Mouse (Mus musculus) midbrain, embryonic 15.5 days (tissue): ENCODE results near the gene Mtmr12. TPM values are rescaled to one million over a fixed set of nuclear protein-coding genes. Genes with fewer than 3 reads are reported as not detected.
"Not testable (repeated sequence)": the region's sequence is repeated elsewhere in the genome, so short reads cannot be mapped to it uniquely, and the experiment has no call there.

Experiments used
- ATAC-seq: fragments of 200-750 bp; cut with Nextera tagmentation; replicated peaks from 2 replicates; pipeline ENCODE4 v1.8.0; 2017; ENCODE audit warnings: moderate TSS enrichment
- H3K27ac ChIP-seq: fragments of 300-500 bp; sonication (generic); 2 replicates; pipeline ENCODE4 v1.5.1; 2015; ENCODE audit warnings: mild to moderate bottlenecking, inconsistent platforms
- H3K27me3 ChIP-seq: fragments of 300-500 bp; sonication (generic); replicated peaks from 2 replicates; pipeline ENCODE4 v1.6.1; 2015; ENCODE audit warnings: inconsistent platforms
- H3K36me3 ChIP-seq: fragments of 300-500 bp; sonication (generic); replicated peaks from 2 replicates; pipeline ENCODE4 v1.6.1; 2015; ENCODE audit warnings: inconsistent platforms
- H3K4me1 ChIP-seq: fragments of 300-500 bp; sonication (generic); 2 replicates; pipeline ENCODE4 v1.6.1; 2015; ENCODE audit warnings: inconsistent platforms
- H3K4me2 ChIP-seq: fragments of 300-500 bp; sonication (generic); 2 replicates; pipeline ENCODE4 v1.6.1; 2015; ENCODE audit warnings: inconsistent platforms, mild to moderate bottlenecking, moderate library complexity
- H3K4me3 ChIP-seq: fragments of 300-500 bp; sonication (generic); 2 replicates; pipeline ENCODE4 v1.5.1; 2015; ENCODE audit warnings: mild to moderate bottlenecking, inconsistent platforms
- H3K9ac ChIP-seq: fragments of 300-500 bp; sonication (generic); 2 replicates; pipeline ENCODE4 v1.6.1; 2015; ENCODE audit warnings: mild to moderate bottlenecking, inconsistent platforms
- H3K9me3 ChIP-seq: fragments of 300-500 bp; sonication (generic); 2 replicates; pipeline ENCODE4 v1.6.1; 2016; ENCODE audit warnings: inconsistent platforms
- WGBS: fragments of 180-500 bp; shearing (Covaris S2); methylation state at CpG from one replicate; pipeline ENCODE4 v1.1.7; 2015; ENCODE audit warnings: mixed read lengths; 5-methylcytosine and 5-hydroxymethylcytosine counted together
- polyA plus RNA-seq: library from polyadenylated mRNA; unstranded; fragments of >200 nt; fragmentation: Nextera tagmentation; extraction: Ambion mirVana; gene quantifications from 2 replicates; pipeline ENCODE4 v1.2.1, GENCODE M21; 2015

The Mtmr12 gene
- 8.3 and 9.6 TPM in 2 replicates for polyA plus RNA-seq

- peak within 1 kb of the TSS; percentile 64 for H3K4me3 ChIP-seq
- peak; percentile 98 for ATAC-seq
- H3K4me2 ChIP-seq, result peak within 1 kb of the TSS; percentile 57
- H3K9me3 ChIP-seq, result no peaks in the 10 kb centered on the region
- H3K36me3 ChIP-seq, result no peaks in the 10 kb centered on the region
- WGBS, result under 1% methylated on average over 58 of the region's 58 CpGs
- H3K4me1 ChIP-seq, result peaks cover 31% of the 10 kb centered on the region
- no peaks in the 10 kb centered on the region for H3K27me3 ChIP-seq
- H3K9ac ChIP-seq, result peak within 1 kb of the TSS; percentile 82
- peak within 1 kb of the TSS; percentile 93 for H3K27ac ChIP-seq
Observed at GRCm38 (mm10) chr15:12204319-12205159, at the start of gene Mtmr12. Mtmr12 (plus strand) TSS chr15:12205028.

- no peaks in the 10 kb centered on the region for H3K9me3 ChIP-seq
- no peak overlapping the region for H3K9ac ChIP-seq
- no peak overlapping the region for H3K4me2 ChIP-seq
- H3K4me3 ChIP-seq, result no peak overlapping the region
- no peaks in the 10 kb centered on the region for H3K27me3 ChIP-seq
- no peaks in the 10 kb centered on the region for H3K4me1 ChIP-seq
- WGBS, result 54% methylated on average over 5 of the region's 5 CpGs
- no peak overlapping the region for H3K27ac ChIP-seq
- peaks cover 22% of the 10 kb centered on the region; the same call in 1 of the 2 replicates for H3K36me3 ChIP-seq
- ATAC-seq, result no peak
Observed at GRCm38 (mm10) chr15:12178126-12178525, 26.7 kb upstream of the Mtmr12 start.

GRCm38 (mm10) chr15:12181181-12181805 is 23.5 kb upstream of the Mtmr12 start:
- H3K4me2 ChIP-seq, H3K4me3 ChIP-seq, H3K27ac ChIP-seq, ATAC-seq, H3K27me3 ChIP-seq, H3K4me1 ChIP-seq, H3K9me3 ChIP-seq, H3K9ac ChIP-seq: not testable (repeated sequence)
- 94% methylated on average over 13 of the region's 13 CpGs for WGBS
- H3K36me3 ChIP-seq, result peaks cover 10% of the 10 kb centered on the region; the same call in 1 of the 2 replicates

- H3K9me3 ChIP-seq, result no peaks in the 10 kb centered on the region
- H3K9ac ChIP-seq, result no peak overlapping the region
- H3K27ac ChIP-seq, result no peak overlapping the region
- no peaks in the 10 kb centered on the region for H3K27me3 ChIP-seq
- H3K4me1 ChIP-seq, result no peaks in the 10 kb centered on the region
- 71% methylated on average over 25 of the region's 25 CpGs for WGBS
- no peak overlapping the region for H3K4me2 ChIP-seq
- ATAC-seq, result no peak
- no peak overlapping the region for H3K4me3 ChIP-seq
- no peaks in the 10 kb centered on the region; the same call in 1 of the 2 replicates for H3K36me3 ChIP-seq
Observed at GRCm38 (mm10) chr15:12193880-12194816, 10.7 kb upstream of the Mtmr12 start.

- WGBS, result 82% methylated on average over 20 of the region's 20 CpGs
- H3K9ac ChIP-seq, result no peak overlapping the region
- H3K9me3 ChIP-seq, result no peaks in the 10 kb centered on the region
- no peak overlapping the region for H3K27ac ChIP-seq
- H3K4me2 ChIP-seq, result no peak overlapping the region
- no peak overlapping the region for H3K4me3 ChIP-seq
- no peaks in the 10 kb centered on the region for H3K4me1 ChIP-seq
- no peaks in the 10 kb centered on the region; the same call in 1 of the 2 replicates for H3K36me3 ChIP-seq
- no peak for ATAC-seq
- H3K27me3 ChIP-seq, result no peaks in the 10 kb centered on the region
Observed at GRCm38 (mm10) chr15:12194817-12195735, 9.8 kb upstream of the Mtmr12 start.

- H3K4me1 ChIP-seq, result no peaks in the 10 kb centered on the region
- no peaks in the 10 kb centered on the region for H3K27me3 ChIP-seq
- no peak overlapping the region for H3K9ac ChIP-seq
- no peaks in the 10 kb centered on the region for H3K36me3 ChIP-seq
- H3K9me3 ChIP-seq, result no peaks in the 10 kb centered on the region
- 85% methylated on average over 5 of the region's 6 CpGs for WGBS
- no peak overlapping the region for H3K4me3 ChIP-seq
- no peak overlapping the region for H3K27ac ChIP-seq
- H3K4me2 ChIP-seq, result no peak overlapping the region
- ATAC-seq, result 0 out of 2 replicates have a peak, but pooled peaks have one; percentile 7
Observed at GRCm38 (mm10) chr15:12195966-12196365, 8.9 kb upstream of the Mtmr12 start.

GRCm38 (mm10) chr15:12196410-12197191 is 8.2 kb upstream of the Mtmr12 start:
- Histone ChIP-seq H3K36me3 (no peaks in the 10 kb centered on the region), H3K4me3 (no peak overlapping the region), H3K4me2 (no peak overlapping the region), H3K9ac (no peak overlapping the region), H3K27me3 (no peaks in the 10 kb centered on the region), H3K27ac (no peak overlapping the region), H3K4me1 (no peaks in the 10 kb centered on the region), H3K9me3 (no peaks in the 10 kb centered on the region)
- ATAC-seq, result peak; percentile 64; the same call in 1 of the 2 replicates
- 39% methylated on average over 22 of the region's 22 CpGs for WGBS

GRCm38 (mm10) chr15:12197361-12197760 is 7.5 kb upstream of the Mtmr12 start:
- no peaks in the 10 kb centered on the region for H3K9me3 ChIP-seq
- no peaks in the 10 kb centered on the region for H3K36me3 ChIP-seq
- no peak overlapping the region for H3K9ac ChIP-seq
- no peak for ATAC-seq
- no peak overlapping the region for H3K4me2 ChIP-seq
- no peaks in the 10 kb centered on the region for H3K4me1 ChIP-seq
- no peak overlapping the region for H3K4me3 ChIP-seq
- no peak overlapping the region for H3K27ac ChIP-seq
- 87% methylated on average over 6 of the region's 6 CpGs for WGBS
- H3K27me3 ChIP-seq, result no peaks in the 10 kb centered on the region

GRCm38 (mm10) chr15:12200021-12200420 is 4.8 kb upstream of the Mtmr12 start:
- H3K27me3 ChIP-seq, result no peaks in the 10 kb centered on the region
- 95% methylated on average over 7 of the region's 7 CpGs for WGBS
- peaks cover 7% of the 10 kb centered on the region for H3K4me1 ChIP-seq
- no peak overlapping the region for H3K4me2 ChIP-seq
- no peaks in the 10 kb centered on the region for H3K9me3 ChIP-seq
- H3K9ac ChIP-seq, result no peak overlapping the region
- H3K27ac ChIP-seq, result no peak overlapping the region
- ATAC-seq, result no peak
- no peaks in the 10 kb centered on the region for H3K36me3 ChIP-seq
- no peak overlapping the region for H3K4me3 ChIP-seq

GRCm38 (mm10) chr15:12201856-12202255 is 3.0 kb upstream of the Mtmr12 start:
- Histone ChIP-seq H3K27me3 (no peaks in the 10 kb centered on the region), H3K27ac (no peak overlapping the region), H3K4me2 (no peak overlapping the region), H3K9ac (no peak overlapping the region), H3K36me3 (no peaks in the 10 kb centered on the region), H3K4me3 (no peak overlapping the region), H3K4me1 (peaks cover 20% of the 10 kb centered on the region), H3K9me3 (no peaks in the 10 kb centered on the region)
- ATAC-seq, result no peak

- Histone ChIP-seq H3K36me3 (no peaks in the 10 kb centered on the region), H3K4me2 (no peak overlapping the region), H3K27me3 (no peaks in the 10 kb centered on the region), H3K4me3 (no peak overlapping the region), H3K9me3 (no peaks in the 10 kb centered on the region), H3K9ac (no peak overlapping the region), H3K27ac (no peak overlapping the region), H3K4me1 (peaks cover 26% of the 10 kb centered on the region)
- ATAC-seq, result no peak
- WGBS, result 81% methylated on average over 3 of the region's 3 CpGs
Observed at GRCm38 (mm10) chr15:12202456-12202855, 2.4 kb upstream of the Mtmr12 start.
